Mouse (Mus musculus) megakaryocyte, embryonic 14.5 days (primary cell): Measurements from ENCODE around the gene Ufsp1.

Experiments
- FLI1 ChIP-seq: IDR thresholded peaks from 2 replicates; pipeline ENCODE4 v1.6.1; 2012; ENCODE audit warnings: low read length, inconsistent platforms, mixed read lengths
- GATA1 ChIP-seq: IDR thresholded peaks from 3 replicates; pipeline ENCODE4 v1.6.1; 2012; ENCODE audit warnings: mixed read lengths, low read length, inconsistent platforms, borderline replicate concordance

GRCm38 (mm10) chr5:137318570-137318969 is 24.1 kb downstream of the Ufsp1 start:
- TF ChIP-seq GATA1 (no peak), FLI1 (no peak)
